Mouse (Mus musculus) ES-Bruce4 (cell line): ENCODE data around the gene Zcchc24.

Experiments
- CTCF ChIP-seq: IDR thresholded peaks from one replicate; pipeline ENCODE4 v1.8.1; 2011; ENCODE audit warnings: low read depth, low read length
- POLR2A ChIP-seq: IDR thresholded peaks from one replicate; pipeline ENCODE4 v1.8.1; 2011; ENCODE audit warnings: low read length; ENCODE audit not compliant: insufficient read depth

- TF ChIP-seq CTCF (no peak), POLR2A (no peak)
Measured at GRCm38 (mm10) chr14:25716528-25716927, 52.3 kb downstream of the Zcchc24 start.
